ENCODE assay signal across 10 mouse cellular contexts in genomic region chr14:121505485-121505860, GRCm38 (mm10). TPM values are rescaled to one million over a fixed set of nuclear protein-coding genes. Genes with fewer than 3 reads are reported as not detected.
A peak's percentile ranks its signal among the peaks of the same experiment; 100 is the strongest.
DNase-seq lines count a peak whose midpoint lies in the region; ATAC-seq and TF ChIP-seq lines count a peak whose summit lies in the region.
"Had no signal": no experiment of that assay in that cellular context is flagged by ENCODE, and none has a peak within 500 bp of the region (broad histone marks: within the 10 kb centered on the region; RNA-seq: fewer than 3 reads in every experiment).

No protein-coding gene starts in this region.

- intact Hi-C loops in heart, postnatal 25 days (cut with DNase I): no loop called here
- intact Hi-C loops in gastrocnemius, postnatal 14 days (cut with DNase I; ENCODE audit: low total_unique reads): no loop called here

- no peaks in the 10 kb centered on the region for H3K36me3 ChIP-seq in heart, embryonic 15.5 days
- H3K36me3 ChIP-seq in liver, postnatal 0 days (replicated peaks; ENCODE audit: insufficient read depth, low read length): no peaks in the 10 kb centered on the region

- H3K27me3 ChIP-seq in heart, embryonic 15.5 days: peaks cover 30% of the 10 kb centered on the region
- peaks cover 16% of the 10 kb centered on the region for H3K27me3 ChIP-seq in liver, postnatal 0 days (ENCODE audit: insufficient read depth, low read length)

- H3K4me2 ChIP-seq in heart, embryonic 15.5 days: peak overlapping the region; percentile 61; the same call in 1 of the 2 replicates
- H3K4me2 ChIP-seq in liver, postnatal 0 days (ENCODE audit: low read depth, low read length): peak overlapping the region; percentile 57

- no peak overlapping the region for H3K9ac ChIP-seq in heart, embryonic 15.5 days
- no peak overlapping the region for H3K9ac ChIP-seq in liver, postnatal 0 days (replicated peaks)

- no peak for TF ChIP-seq CTCF in liver, postnatal 0 days (IDR thresholded peaks at IDR 0.05; ENCODE audit: low read depth)

- TF ChIP-seq EP300 in liver, postnatal 0 days (IDR thresholded peaks at IDR 0.05; ENCODE audit: low read depth): no peak

- H3K4me1 ChIP-seq in heart, embryonic 15.5 days (replicated peaks): peaks cover 11% of the 10 kb centered on the region; the same call in 1 of the 2 replicates
- H3K4me1 ChIP-seq in liver, postnatal 0 days (ENCODE audit: insufficient read depth): peaks cover 4% of the 10 kb centered on the region; the same call in 1 of the 2 replicates

- ATAC-seq in heart, embryonic 15.5 days (replicated peaks; ENCODE audit: insufficient number of reproducible peaks, insufficient read depth, low FRiP score, low read depth): no peak
- ATAC-seq in liver, postnatal 0 days: no peak

- DNase-seq in heart, postnatal 25 days (ENCODE audit: low spot score): no peak
- peak; percentile 13 for DNase-seq in retina, postnatal 1 day
- no peak for DNase-seq in retina, embryonic 14.5 days (ENCODE audit: low spot score)
- DNase-seq in liver, postnatal 0 days: no peak
- DNase-seq in cerebellum, postnatal 25 days: no peak
- DNase-seq in layer of hippocampus, adult 8-10 months (ENCODE audit: low spot score in 2 of 2): no peak
- no peak for DNase-seq in gastrocnemius, postnatal 14 days
- DNase-seq: cerebellum, adult 11 months; layer of hippocampus, adult 9-11 months had no signal

- 36% methylated on average over 9 of the region's 9 CpGs for WGBS in heart, embryonic 15.5 days
- WGBS in liver, postnatal 0 days (ENCODE audit: insufficient replicate concordance): 23% methylated on average over 9 of the region's 9 CpGs

- H3K27ac ChIP-seq in heart, embryonic 15.5 days: no peak overlapping the region
- no peak overlapping the region for H3K27ac ChIP-seq in liver, postnatal 0 days (ENCODE audit: low read depth)

- peak overlapping the region; percentile 34 for H3K4me3 ChIP-seq in heart, embryonic 15.5 days
- H3K4me3 ChIP-seq in liver, postnatal 0 days (ENCODE audit: low read depth, low read length): no peak overlapping the region

- H3K9me3 ChIP-seq in heart, embryonic 15.5 days (replicated peaks): no peaks in the 10 kb centered on the region
- H3K9me3 ChIP-seq in liver, postnatal 0 days (ENCODE audit: low read length): no peaks in the 10 kb centered on the region

RNA-seq across cellular contexts. Expression of gene Slc15a1, which starts 0.4 kb away (rescaled TPM):
- 0.18 and 0.29 TPM in 2 replicates for polyA plus RNA-seq in heart, embryonic 15.5 days (2015; fragmentation: Nextera tagmentation; extraction: Ambion mirVana)
- not detected for total RNA-seq in heart, postnatal 25 days (2021)
- not detected in 2 replicates for polyA plus RNA-seq in liver, postnatal 0 days (2015; fragmentation: Nextera tagmentation; extraction: Ambion mirVana)
- total RNA-seq in layer of hippocampus, adult 8-10 months (2022): not detected
- total RNA-seq in gastrocnemius, postnatal 14 days (2021): not detected
